Mouse (Mus musculus): ENCODE measurements around the gene Prickle2.

DNA sequence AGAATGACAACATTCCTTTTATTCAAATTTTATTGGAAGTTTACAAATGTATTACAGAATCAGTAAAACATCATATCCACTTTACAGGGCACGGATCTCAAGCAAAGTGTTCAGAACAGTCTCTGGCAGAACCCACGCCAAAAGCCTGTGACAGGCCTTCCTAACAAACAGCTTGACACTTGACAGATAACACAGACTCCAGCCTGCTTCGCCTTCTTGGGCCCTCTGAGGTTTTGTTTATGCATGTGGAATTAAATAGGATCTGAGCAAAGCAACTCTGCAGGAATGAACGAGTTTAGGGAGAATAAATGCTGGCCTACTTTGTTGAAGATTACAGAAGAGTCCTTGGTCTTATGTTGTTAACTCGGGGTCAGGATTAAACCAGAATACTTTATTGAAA lies 335.1 kb downstream of the Prickle2 start:
- TF ChIP-seq FLI1 (IDR thresholded peaks at IDR 0.05; ENCODE audit: low read length) (no peak), GATA1 (IDR thresholded peaks at IDR 0.05; ENCODE audit: borderline replicate concordance, low read length) (no peak)
